Mouse (Mus musculus) kidney, embryonic 14.5 days (tissue): ENCODE results near the gene Ldah. TPM values are rescaled to one million over a fixed set of nuclear protein-coding genes. Genes with fewer than 3 reads are reported as not detected.
A peak's percentile ranks its signal among the peaks of the same experiment; 100 is the strongest.
"Not testable (repeated sequence)": the region's sequence is repeated elsewhere in the genome, so short reads cannot be mapped to it uniquely, and the experiment has no call there.

Source experiments
- ATAC-seq: fragments of 200-750 bp; cut with Nextera tagmentation; 2 replicates; pipeline ENCODE4 v1.8.0; 2017; ENCODE audit warnings: moderate number of reproducible peaks, mild to moderate bottlenecking, moderate TSS enrichment, moderate library complexity; ENCODE audit not compliant: low FRiP score, low TSS enrichment
- H3K27ac ChIP-seq: fragments of 300-500 bp; sonication (generic); 2 replicates; pipeline ENCODE4 v1.5.1; 2014; ENCODE audit warnings: low read depth, mild to moderate bottlenecking, low read length, moderate library complexity, mixed read lengths
- H3K27me3 ChIP-seq: fragments of 300-500 bp; sonication (generic); 2 replicates; pipeline ENCODE4 v1.6.1; 2014; ENCODE audit warnings: mild to moderate bottlenecking, low read length; ENCODE audit not compliant: control insufficient read depth, insufficient read depth
- H3K36me3 ChIP-seq: fragments of 300-500 bp; sonication (generic); 2 replicates; pipeline ENCODE4 v1.6.1; 2014; ENCODE audit warnings: low read length, mixed read lengths; ENCODE audit not compliant: control insufficient read depth, insufficient read depth
- H3K4me1 ChIP-seq: fragments of 300-500 bp; sonication (generic); 2 replicates; pipeline ENCODE4 v1.6.1; 2014; ENCODE audit warnings: low read length, mixed read lengths; ENCODE audit not compliant: control insufficient read depth, insufficient read depth
- H3K4me2 ChIP-seq: fragments of 300-500 bp; sonication (generic); replicated peaks from 2 replicates; pipeline ENCODE4 v1.6.1; 2014; ENCODE audit warnings: low read depth, mild to moderate bottlenecking, low read length
- H3K4me3 ChIP-seq: fragments of 300-500 bp; sonication (generic); 2 replicates; pipeline ENCODE4 v1.5.1; 2014; ENCODE audit warnings: mild to moderate bottlenecking, low read length
- H3K9ac ChIP-seq: fragments of 300-500 bp; sonication (generic); 2 replicates; pipeline ENCODE4 v1.6.1; 2014; ENCODE audit warnings: low read depth, mild to moderate bottlenecking, low read length, moderate library complexity
- H3K9me3 ChIP-seq: fragments of 300-500 bp; sonication (generic); 2 replicates; pipeline ENCODE4 v1.6.1; 2016; ENCODE audit warnings: low read length; ENCODE audit not compliant: control insufficient read depth
- WGBS: fragments of 180-500 bp; shearing (Covaris S2); extraction: QIAGEN DNeasy Blood & Tissue Kit; methylation state at CpG from one replicate; pipeline ENCODE4 v1.1.7; 2014; 5-methylcytosine and 5-hydroxymethylcytosine counted together
- polyA plus RNA-seq: library from polyadenylated mRNA; unstranded; fragments of >200 nt; fragmentation: Nextera tagmentation; extraction: Ambion mirVana; gene quantifications from 2 replicates; pipeline ENCODE4 v1.2.1, GENCODE M21; 2014

The Ldah gene
- polyA plus RNA-seq, result 56.3 and 66.1 TPM in 2 replicates

DNA sequence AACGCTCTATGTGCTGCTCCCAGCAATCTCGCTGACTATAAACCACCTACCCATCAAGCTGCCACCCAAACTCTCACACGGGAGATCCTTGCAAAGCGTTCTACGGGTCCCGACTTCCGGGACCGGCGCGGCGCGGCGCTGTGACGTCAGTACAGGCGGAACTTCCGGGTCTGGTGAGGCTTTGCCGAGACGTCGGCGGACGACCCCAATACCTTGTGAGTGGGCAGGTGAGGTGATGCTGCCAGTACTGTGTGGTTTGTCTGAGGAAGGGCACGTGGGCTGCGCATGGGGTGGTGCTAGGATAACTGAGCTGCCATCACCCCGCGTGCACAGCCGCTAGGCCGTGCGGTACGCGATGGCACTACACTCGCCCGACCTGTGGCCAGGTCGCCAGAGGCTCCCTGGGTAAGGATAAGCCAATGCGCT, at the start of gene Ldah:
Ldah (plus strand) TSS at position 130 of the 426 bp plus-strand sequence.
- WGBS, result 2% methylated on average over 34 of the region's 34 CpGs
- no peaks in the 10 kb centered on the region for H3K4me1 ChIP-seq
- H3K27ac ChIP-seq, result no peak within 1 kb of the TSS
- peak within 1 kb of the TSS; percentile 79 for H3K4me2 ChIP-seq
- peak within 1 kb of the TSS; percentile 86 for H3K4me3 ChIP-seq
- H3K36me3 ChIP-seq, result no peaks in the 10 kb centered on the region
- ATAC-seq, result peak; percentile 96
- peaks cover 3% of the 10 kb centered on the region; the same call in 1 of the 2 replicates for H3K9me3 ChIP-seq
- H3K27me3 ChIP-seq, result no peaks in the 10 kb centered on the region
- H3K9ac ChIP-seq, result peak within 1 kb of the TSS; percentile 77

DNA sequence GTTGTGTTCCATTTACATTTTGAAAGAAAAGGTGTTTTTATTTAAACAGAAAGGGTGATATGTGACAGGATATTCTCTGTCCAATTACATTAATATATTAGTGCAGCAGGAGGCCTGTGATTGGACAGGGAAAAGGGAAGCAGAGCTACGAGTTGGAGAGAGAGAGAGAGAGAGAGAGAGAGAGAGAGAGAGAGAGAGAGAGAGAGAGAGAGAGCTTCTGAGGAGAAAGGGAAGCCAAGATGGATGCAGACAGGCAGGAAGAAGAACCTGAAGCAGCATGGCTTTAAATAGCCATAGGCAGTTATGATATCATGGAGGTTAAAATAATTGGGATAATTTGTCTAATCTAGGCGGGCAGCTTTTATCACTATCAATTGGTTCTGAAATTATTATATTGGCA, 40.2 kb upstream of the Ldah start:
- ATAC-seq, result no peak

DNA sequence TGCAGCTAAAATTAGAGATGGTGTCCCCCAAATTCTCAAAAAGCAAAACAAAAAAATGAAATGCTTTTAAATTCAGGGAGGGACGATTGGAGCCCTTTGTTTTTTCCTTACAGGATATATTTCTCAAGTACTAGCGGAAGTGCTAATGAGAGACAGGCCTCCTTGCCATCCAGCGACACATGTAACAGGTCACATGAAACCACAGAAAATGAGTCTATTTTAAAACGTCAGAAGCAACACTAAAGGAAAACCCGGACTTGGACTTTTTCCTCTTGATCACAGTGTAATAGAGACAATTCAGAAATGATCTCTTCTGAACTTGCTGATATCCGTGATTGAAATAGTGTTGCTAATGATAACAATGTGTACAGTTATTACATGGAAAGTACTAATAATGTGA, 27.0 kb upstream of the Ldah start:
- H3K4me1 ChIP-seq, result no peaks in the 10 kb centered on the region
- H3K4me3 ChIP-seq, result no peak overlapping the region
- H3K27ac ChIP-seq, result no peak overlapping the region
- no peak overlapping the region for H3K9ac ChIP-seq
- no peaks in the 10 kb centered on the region for H3K36me3 ChIP-seq
- no peak overlapping the region for H3K4me2 ChIP-seq
- H3K27me3 ChIP-seq, result no peaks in the 10 kb centered on the region
- no peaks in the 10 kb centered on the region for H3K9me3 ChIP-seq
- WGBS, result 68% methylated on average over 6 of the region's 6 CpGs
- no peak for ATAC-seq

More for the DNA sequence above, 40.2 kb upstream of the Ldah start:
- 63% methylated on average over 2 of the region's 2 CpGs for WGBS
- Histone ChIP-seq H3K4me3 (no peak overlapping the region), H3K36me3 (no peaks in the 10 kb centered on the region), H3K9me3 (no peaks in the 10 kb centered on the region), H3K9ac (no peak overlapping the region), H3K27ac (no peak overlapping the region), H3K4me1 (no peaks in the 10 kb centered on the region), H3K4me2 (no peak overlapping the region), H3K27me3 (no peaks in the 10 kb centered on the region)

- no peak overlapping the region for H3K27ac ChIP-seq
- no peak overlapping the region for H3K4me3 ChIP-seq
- ATAC-seq, result no peak
- no peak overlapping the region for H3K4me2 ChIP-seq
- no peak overlapping the region for H3K9ac ChIP-seq
- no peaks in the 10 kb centered on the region for H3K36me3 ChIP-seq
- H3K4me1 ChIP-seq, result no peaks in the 10 kb centered on the region
- H3K9me3 ChIP-seq, result no peaks in the 10 kb centered on the region
- H3K27me3 ChIP-seq, result no peaks in the 10 kb centered on the region
Measured at GRCm38 (mm10) chr12:8181744-8182143, 26.2 kb upstream of the Ldah start.

GRCm38 (mm10) chr12:8184518-8184917, 23.4 kb upstream of the Ldah start:
- Histone ChIP-seq H3K27me3 (no peaks in the 10 kb centered on the region), H3K4me1 (no peaks in the 10 kb centered on the region), H3K27ac (no peak overlapping the region), H3K36me3 (no peaks in the 10 kb centered on the region), H3K9me3 (no peaks in the 10 kb centered on the region), H3K4me3 (no peak overlapping the region), H3K4me2 (no peak overlapping the region), H3K9ac (no peak overlapping the region)
- ATAC-seq, result no peak

- no peaks in the 10 kb centered on the region for H3K9me3 ChIP-seq
- no peak for ATAC-seq
- H3K27me3 ChIP-seq, result no peaks in the 10 kb centered on the region
- no peak overlapping the region for H3K4me2 ChIP-seq
- H3K4me1 ChIP-seq, result no peaks in the 10 kb centered on the region
- H3K27ac ChIP-seq, result no peak overlapping the region
- no peak overlapping the region for H3K9ac ChIP-seq
- H3K36me3 ChIP-seq, result no peaks in the 10 kb centered on the region
- H3K4me3 ChIP-seq, result no peak overlapping the region
Measured at GRCm38 (mm10) chr12:8188161-8188560, 19.7 kb upstream of the Ldah start.

- H3K4me1 ChIP-seq, H3K27ac ChIP-seq, H3K9me3 ChIP-seq, ATAC-seq, H3K36me3 ChIP-seq, H3K4me3 ChIP-seq, H3K9ac ChIP-seq, H3K27me3 ChIP-seq, H3K4me2 ChIP-seq: not testable (repeated sequence)
- WGBS, result 83% methylated on average over 15 of the region's 15 CpGs
Measured at GRCm38 (mm10) chr12:8188796-8189535, 18.9 kb upstream of the Ldah start.

DNA sequence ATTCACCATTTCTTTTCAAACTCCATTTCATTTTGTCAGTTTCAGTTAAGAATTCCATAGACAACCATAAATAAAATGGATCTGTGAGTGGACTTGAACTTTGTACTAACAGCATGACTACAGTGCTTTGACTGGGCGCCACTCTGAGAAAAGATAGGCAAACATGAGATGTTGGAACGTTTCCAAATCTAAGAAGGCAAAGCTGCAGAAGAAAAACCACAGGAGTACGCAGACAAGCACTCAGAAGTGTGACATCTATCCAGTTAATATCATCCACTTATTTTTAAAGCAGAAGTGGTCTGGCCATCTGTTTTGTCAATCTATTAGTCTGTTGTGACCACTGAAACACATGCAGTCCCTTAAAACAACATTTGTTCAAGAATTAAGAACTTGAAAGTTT, 18.2 kb upstream of the Ldah start:
- Histone ChIP-seq H3K9me3 (no peaks in the 10 kb centered on the region), H3K4me1 (no peaks in the 10 kb centered on the region), H3K27me3 (no peaks in the 10 kb centered on the region), H3K9ac (no peak overlapping the region), H3K27ac (no peak overlapping the region), H3K4me2 (no peak overlapping the region), H3K36me3 (no peaks in the 10 kb centered on the region), H3K4me3 (no peak overlapping the region)
- WGBS, result 69% methylated on average over 3 of the region's 3 CpGs
- ATAC-seq, result no peak

GRCm38 (mm10) chr12:8205721-8206120, 2.2 kb upstream of the Ldah start:
- Histone ChIP-seq H3K36me3 (no peaks in the 10 kb centered on the region), H3K9ac (no peak overlapping the region), H3K27me3 (no peaks in the 10 kb centered on the region), H3K27ac (no peak overlapping the region), H3K9me3 (no peaks in the 10 kb centered on the region), H3K4me1 (no peaks in the 10 kb centered on the region), H3K4me3 (no peak overlapping the region), H3K4me2 (no peak overlapping the region)
- WGBS, result 75% methylated on average over 2 of the region's 2 CpGs
- ATAC-seq, result no peak
